Mouse (Mus musculus): ENCODE results near the gene Stx8. TPM values are rescaled to one million over a fixed set of nuclear protein-coding genes. Genes with fewer than 3 reads are reported as not detected.

The Stx8 gene
- polyA plus RNA-seq, 1 experiment = 13.0 TPM

GRCm38 (mm10) chr11:68022895-68023294 is 56.9 kb downstream of the Stx8 start:
- Histone ChIP-seq H3K4me3 (replicated peaks; ENCODE audit: control insufficient read depth, low read depth, low read length) (no peak overlapping the region), H3K4me1 (ENCODE audit: control insufficient read depth, insufficient read depth, low read length) (no peaks in the 10 kb centered on the region; the same call in 1 of the 2 replicates), H3K27ac (ENCODE audit: control insufficient read depth, insufficient read depth, low read depth, low read length, poor library complexity) (no peak overlapping the region)
- WGBS = 88% methylated on average over 5 of the region's 5 CpGs
- TF ChIP-seq POLR2A (IDR thresholded peaks at IDR 0.05; ENCODE audit: borderline replicate concordance, control insufficient read depth, low read depth, low read length) = no peak
- no peak for TF ChIP-seq CTCF (IDR thresholded peaks at IDR 0.05; ENCODE audit: control insufficient read depth, insufficient read depth, low read length)

GRCm38 (mm10) chr11:68023811-68024369 is 57.9 kb downstream of the Stx8 start:
- TF ChIP-seq CTCF (IDR thresholded peaks at IDR 0.05; ENCODE audit: control insufficient read depth, insufficient read depth, low read length) (no peak), POLR2A (IDR thresholded peaks at IDR 0.05; ENCODE audit: borderline replicate concordance, control insufficient read depth, low read depth, low read length) (no peak)
- H3K27ac ChIP-seq (ENCODE audit: control insufficient read depth, insufficient read depth, low read depth, low read length, poor library complexity) = no peak overlapping the region
- no peaks in the 10 kb centered on the region; the same call in 1 of the 2 replicates for H3K4me1 ChIP-seq (ENCODE audit: control insufficient read depth, insufficient read depth, low read length)
- H3K4me3 ChIP-seq (replicated peaks; ENCODE audit: control insufficient read depth, low read depth, low read length) = no peak overlapping the region
- WGBS = 74% methylated on average over 8 of the region's 8 CpGs

GRCm38 (mm10) chr11:68026590-68026989 is 60.6 kb downstream of the Stx8 start:
- H3K4me1 ChIP-seq (ENCODE audit: control insufficient read depth, insufficient read depth, low read length) = no peaks in the 10 kb centered on the region
- TF ChIP-seq POLR2A (IDR thresholded peaks at IDR 0.05; ENCODE audit: borderline replicate concordance, control insufficient read depth, low read depth, low read length) = no peak
- TF ChIP-seq CTCF (IDR thresholded peaks at IDR 0.05; ENCODE audit: control insufficient read depth, insufficient read depth, low read length) = no peak
- H3K27ac ChIP-seq (ENCODE audit: control insufficient read depth, insufficient read depth, low read depth, low read length, poor library complexity) = no peak overlapping the region
- no peak overlapping the region for H3K4me3 ChIP-seq (replicated peaks; ENCODE audit: control insufficient read depth, low read depth, low read length)
- WGBS = 82% methylated on average over 5 of the region's 5 CpGs

- TF ChIP-seq POLR2A (IDR thresholded peaks at IDR 0.05; ENCODE audit: borderline replicate concordance, control insufficient read depth, low read depth, low read length) (no peak), CTCF (IDR thresholded peaks at IDR 0.05; ENCODE audit: control insufficient read depth, insufficient read depth, low read length) (no peak)
- H3K27ac ChIP-seq (ENCODE audit: control insufficient read depth, insufficient read depth, low read depth, low read length, poor library complexity) = no peak overlapping the region
- H3K4me1 ChIP-seq (ENCODE audit: control insufficient read depth, insufficient read depth, low read length) = no peaks in the 10 kb centered on the region
- H3K4me3 ChIP-seq (replicated peaks; ENCODE audit: control insufficient read depth, low read depth, low read length) = no peak overlapping the region
- 78% methylated on average over 4 of the region's 4 CpGs for WGBS
Measured at GRCm38 (mm10) chr11:68029079-68029478, 63.1 kb downstream of the Stx8 start.

- 70% methylated on average over 3 of the region's 3 CpGs for WGBS
- H3K4me3 ChIP-seq (replicated peaks; ENCODE audit: control insufficient read depth, low read depth, low read length) = no peak overlapping the region
- no peak overlapping the region for H3K27ac ChIP-seq (ENCODE audit: control insufficient read depth, insufficient read depth, low read depth, low read length, poor library complexity)
Measured at GRCm38 (mm10) chr11:68029871-68030270, 63.9 kb downstream of the Stx8 start.

GRCm38 (mm10) chr11:68030771-68031170 is 64.8 kb downstream of the Stx8 start:
- TF ChIP-seq POLR2A (IDR thresholded peaks at IDR 0.05; ENCODE audit: borderline replicate concordance, control insufficient read depth, low read depth, low read length) (no peak), CTCF (IDR thresholded peaks at IDR 0.05; ENCODE audit: control insufficient read depth, insufficient read depth, low read length) (no peak)
- no peak overlapping the region for H3K27ac ChIP-seq (ENCODE audit: control insufficient read depth, insufficient read depth, low read depth, low read length, poor library complexity)
- no peak overlapping the region for H3K4me3 ChIP-seq (replicated peaks; ENCODE audit: control insufficient read depth, low read depth, low read length)
- WGBS = 78% methylated on average over 1 of the region's 1 CpGs
- H3K4me1 ChIP-seq (ENCODE audit: control insufficient read depth, insufficient read depth, low read length) = no peaks in the 10 kb centered on the region

More at GRCm38 (mm10) chr11:68029871-68030270, 63.9 kb downstream of the Stx8 start:
- TF ChIP-seq POLR2A (IDR thresholded peaks at IDR 0.05; ENCODE audit: borderline replicate concordance, control insufficient read depth, low read depth, low read length) (no peak), CTCF (IDR thresholded peaks at IDR 0.05; ENCODE audit: control insufficient read depth, insufficient read depth, low read length) (no peak)
- H3K4me1 ChIP-seq (ENCODE audit: control insufficient read depth, insufficient read depth, low read length) = no peaks in the 10 kb centered on the region

- no peak overlapping the region for H3K27ac ChIP-seq (ENCODE audit: control insufficient read depth, insufficient read depth, low read depth, low read length, poor library complexity)
- no peak overlapping the region for H3K4me3 ChIP-seq (replicated peaks; ENCODE audit: control insufficient read depth, low read depth, low read length)
- TF ChIP-seq CTCF (IDR thresholded peaks at IDR 0.05; ENCODE audit: control insufficient read depth, insufficient read depth, low read length) (no peak), POLR2A (IDR thresholded peaks at IDR 0.05; ENCODE audit: borderline replicate concordance, control insufficient read depth, low read depth, low read length) (no peak)
- WGBS = 65% methylated on average over 2 of the region's 2 CpGs
- H3K4me1 ChIP-seq (ENCODE audit: control insufficient read depth, insufficient read depth, low read length) = no peaks in the 10 kb centered on the region
Measured at GRCm38 (mm10) chr11:68032448-68032847, 66.5 kb downstream of the Stx8 start.

GRCm38 (mm10) chr11:68033331-68033926 is 67.4 kb downstream of the Stx8 start:
- no peak overlapping the region for H3K27ac ChIP-seq (ENCODE audit: control insufficient read depth, insufficient read depth, low read depth, low read length, poor library complexity)
- no peak for TF ChIP-seq POLR2A (IDR thresholded peaks at IDR 0.05; ENCODE audit: borderline replicate concordance, control insufficient read depth, low read depth, low read length)
- TF ChIP-seq CTCF (IDR thresholded peaks at IDR 0.05; ENCODE audit: control insufficient read depth, insufficient read depth, low read length) = no peak
- H3K4me3 ChIP-seq (replicated peaks; ENCODE audit: control insufficient read depth, low read depth, low read length) = no peak overlapping the region
- WGBS = 83% methylated on average over 11 of the region's 11 CpGs
- no peaks in the 10 kb centered on the region for H3K4me1 ChIP-seq (ENCODE audit: control insufficient read depth, insufficient read depth, low read length)

Measured in bone marrow, adult 2 months (tissue).